Mouse (Mus musculus): ENCODE data around the gene Tcaf2. TPM values are rescaled to one million over a fixed set of nuclear protein-coding genes. Genes with fewer than 3 reads are reported as not detected.

Tcaf2 gene
- polyA plus RNA-seq, 1 experiment, result 0.49 TPM

DNA sequence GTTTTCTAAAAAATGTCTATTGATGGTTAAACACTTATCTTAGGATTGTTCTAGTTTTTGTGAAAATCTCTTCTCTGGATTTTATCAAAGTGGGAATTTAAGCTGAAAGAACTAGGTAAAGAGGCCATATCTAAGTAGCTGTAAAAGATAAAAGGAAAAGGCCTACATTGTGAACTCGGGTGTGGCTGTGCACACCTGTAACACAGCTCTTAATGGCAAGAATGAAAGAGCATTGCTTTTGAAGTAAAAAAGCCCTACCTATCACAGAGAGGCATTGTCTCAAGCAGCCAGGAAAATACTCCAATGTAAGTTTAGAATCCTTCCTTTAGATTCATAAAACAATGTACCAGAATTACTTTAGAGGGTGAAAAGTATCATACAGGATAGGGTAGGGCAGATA lies 26.7 kb upstream of the Tcaf2 start:
- WGBS, result 67% methylated on average over 1 of the region's 1 CpGs
- H3K27ac ChIP-seq (ENCODE audit: insufficient read depth, low read length), result no peak overlapping the region
- DNase-seq (ENCODE audit: low read depth in 1 of 2, low spot score in 2 of 2), result no peak

DNA sequence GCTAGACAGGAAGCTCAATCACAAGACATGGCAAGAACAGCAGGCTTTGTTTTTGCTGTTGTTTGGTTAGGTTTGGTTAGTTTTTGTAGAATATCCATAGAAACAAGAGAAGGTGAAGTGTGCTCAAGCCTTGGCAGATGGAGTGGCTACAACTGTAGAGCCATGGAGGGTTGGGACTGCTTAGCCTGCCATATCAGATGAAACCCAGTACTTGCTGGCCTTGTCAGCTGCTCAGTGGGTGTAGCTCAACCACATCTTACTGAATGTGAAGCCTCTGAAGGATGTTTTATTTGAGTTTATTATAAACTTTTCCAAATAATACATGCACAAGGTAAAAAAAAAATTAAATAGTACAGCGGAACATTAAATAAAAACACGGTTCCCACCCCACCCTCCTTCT lies 22.7 kb upstream of the Tcaf2 start:
- no peak overlapping the region for H3K27ac ChIP-seq (ENCODE audit: insufficient read depth, low read length)
- 84% methylated on average over 2 of the region's 2 CpGs for WGBS
- no peaks in the 10 kb centered on the region for H3K27me3 ChIP-seq (ENCODE audit: control insufficient read depth, insufficient read depth, low read length)
- no peaks in the 10 kb centered on the region for H3K36me3 ChIP-seq (ENCODE audit: control insufficient read depth, insufficient read depth, low read length)
- TF ChIP-seq CTCF (IDR thresholded peaks at IDR 0.05; ENCODE audit: extremely low read depth, insufficient read depth, insufficient read length, insufficient replicate concordance) (no peak), POLR2A (IDR thresholded peaks at IDR 0.05; ENCODE audit: low read depth, low read length) (no peak)
- H3K4me3 ChIP-seq (ENCODE audit: extremely low read depth, insufficient read depth, insufficient read length), result no peak overlapping the region
- H3K4me1 ChIP-seq (ENCODE audit: control insufficient read depth, insufficient read depth, insufficient read length), result no peaks in the 10 kb centered on the region
- no peak for DNase-seq (ENCODE audit: low read depth in 1 of 2, low spot score in 2 of 2)

More for the DNA sequence above, 26.7 kb upstream of the Tcaf2 start:
- Histone ChIP-seq H3K4me1 (ENCODE audit: control insufficient read depth, insufficient read depth, insufficient read length) (no peaks in the 10 kb centered on the region), H3K27me3 (ENCODE audit: control insufficient read depth, insufficient read depth, low read length) (no peaks in the 10 kb centered on the region), H3K4me3 (ENCODE audit: extremely low read depth, insufficient read depth, insufficient read length) (no peak overlapping the region), H3K36me3 (ENCODE audit: control insufficient read depth, insufficient read depth, low read length) (no peaks in the 10 kb centered on the region)
- TF ChIP-seq POLR2A (IDR thresholded peaks at IDR 0.05; ENCODE audit: low read depth, low read length) (no peak), CTCF (IDR thresholded peaks at IDR 0.05; ENCODE audit: extremely low read depth, insufficient read depth, insufficient read length, insufficient replicate concordance) (no peak)

DNA sequence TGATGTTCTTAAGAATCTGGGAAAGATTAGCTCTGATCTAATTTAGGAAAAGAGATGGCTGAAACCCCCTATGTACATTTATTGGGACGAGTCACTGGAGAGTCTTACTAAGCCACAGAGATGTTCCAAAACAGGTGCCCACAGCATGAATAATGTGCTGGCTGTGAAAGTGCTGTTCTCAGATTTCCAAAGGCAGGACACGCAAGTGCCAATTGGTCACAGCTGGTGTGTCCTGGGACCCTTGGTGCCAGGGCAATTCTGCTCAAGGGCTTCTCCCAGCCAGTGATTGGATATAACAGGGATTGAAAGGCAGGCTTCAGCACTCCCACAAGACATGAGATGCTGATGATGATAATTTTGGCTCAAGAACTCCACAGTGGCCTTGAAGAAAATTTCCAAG lies 16.7 kb upstream of the Tcaf2 start:
- Histone ChIP-seq H3K27me3 (ENCODE audit: control insufficient read depth, insufficient read depth, low read length) (no peaks in the 10 kb centered on the region), H3K36me3 (ENCODE audit: control insufficient read depth, insufficient read depth, low read length) (no peaks in the 10 kb centered on the region), H3K4me1 (ENCODE audit: control insufficient read depth, insufficient read depth, insufficient read length) (no peaks in the 10 kb centered on the region), H3K27ac (ENCODE audit: insufficient read depth, low read length) (no peak overlapping the region), H3K4me3 (ENCODE audit: extremely low read depth, insufficient read depth, insufficient read length) (no peak overlapping the region)
- TF ChIP-seq CTCF (IDR thresholded peaks at IDR 0.05; ENCODE audit: extremely low read depth, insufficient read depth, insufficient read length, insufficient replicate concordance) (no peak), POLR2A (IDR thresholded peaks at IDR 0.05; ENCODE audit: low read depth, low read length) (no peak)
- no peak for DNase-seq (ENCODE audit: low read depth in 1 of 2, low spot score in 2 of 2)
- WGBS, result 74% methylated on average over 2 of the region's 2 CpGs

DNA sequence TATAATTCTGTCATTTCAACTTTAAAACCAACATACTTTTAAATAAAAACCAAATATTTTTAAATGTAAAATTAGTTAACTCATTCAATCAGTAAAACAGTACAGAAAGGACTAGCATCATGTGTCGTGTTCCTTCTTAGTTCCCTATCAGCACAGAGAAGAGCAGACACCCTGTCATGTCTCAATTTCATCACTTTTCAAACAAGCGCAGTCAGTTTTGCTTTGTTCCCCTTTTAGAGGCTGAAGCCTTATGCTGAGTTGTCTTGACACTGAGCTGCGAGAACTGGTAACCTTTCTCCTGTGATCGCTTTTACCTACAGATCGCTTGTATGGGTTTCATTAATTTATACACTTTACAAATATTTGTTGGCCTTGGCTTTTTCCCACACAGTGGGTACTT lies 10.7 kb downstream of the Tcaf2 start:
- Histone ChIP-seq H3K27me3 (ENCODE audit: control insufficient read depth, insufficient read depth, low read length) (no peaks in the 10 kb centered on the region), H3K4me1 (ENCODE audit: control insufficient read depth, insufficient read depth, insufficient read length) (no peaks in the 10 kb centered on the region), H3K27ac (ENCODE audit: insufficient read depth, low read length) (no peak overlapping the region), H3K36me3 (ENCODE audit: control insufficient read depth, insufficient read depth, low read length) (no peaks in the 10 kb centered on the region), H3K4me3 (ENCODE audit: extremely low read depth, insufficient read depth, insufficient read length) (no peak overlapping the region)
- WGBS, result 75% methylated on average over 5 of the region's 5 CpGs
- no peak for DNase-seq (ENCODE audit: low read depth in 1 of 2, low spot score in 2 of 2)
- TF ChIP-seq POLR2A (IDR thresholded peaks at IDR 0.05; ENCODE audit: low read depth, low read length) (no peak), CTCF (IDR thresholded peaks at IDR 0.05; ENCODE audit: extremely low read depth, insufficient read depth, insufficient read length, insufficient replicate concordance) (no peak)

DNA sequence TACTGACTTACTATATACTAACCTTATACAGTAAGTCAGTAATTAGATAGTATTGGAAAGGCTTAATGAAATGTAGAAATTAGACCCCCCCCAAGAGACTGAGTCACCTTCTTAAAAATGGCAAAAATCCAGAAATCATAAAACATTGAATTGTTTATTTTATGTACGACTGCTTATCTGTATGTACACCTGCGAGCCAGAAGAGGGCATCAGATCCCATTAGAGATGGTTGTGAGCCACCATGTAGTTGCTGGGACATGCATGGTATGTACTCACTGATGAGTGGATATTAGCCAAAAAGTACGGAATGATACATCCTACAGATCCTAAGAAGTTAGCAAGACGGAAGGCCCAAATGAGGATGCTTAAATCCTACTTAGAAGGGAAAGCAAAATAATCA lies 13.7 kb downstream of the Tcaf2 start:
- 74% methylated on average over 4 of the region's 4 CpGs for WGBS
- no peak overlapping the region for H3K27ac ChIP-seq (ENCODE audit: insufficient read depth, low read length)
- H3K36me3 ChIP-seq (ENCODE audit: control insufficient read depth, insufficient read depth, low read length), result no peaks in the 10 kb centered on the region
- DNase-seq (ENCODE audit: low read depth in 1 of 2, low spot score in 2 of 2), result no peak
- no peaks in the 10 kb centered on the region for H3K4me1 ChIP-seq (ENCODE audit: control insufficient read depth, insufficient read depth, insufficient read length)
- H3K27me3 ChIP-seq (ENCODE audit: control insufficient read depth, insufficient read depth, low read length), result no peaks in the 10 kb centered on the region
- H3K4me3 ChIP-seq (ENCODE audit: extremely low read depth, insufficient read depth, insufficient read length), result no peak overlapping the region
- TF ChIP-seq CTCF (IDR thresholded peaks at IDR 0.05; ENCODE audit: extremely low read depth, insufficient read depth, insufficient read length, insufficient replicate concordance) (no peak), POLR2A (IDR thresholded peaks at IDR 0.05; ENCODE audit: low read depth, low read length) (no peak)

DNA sequence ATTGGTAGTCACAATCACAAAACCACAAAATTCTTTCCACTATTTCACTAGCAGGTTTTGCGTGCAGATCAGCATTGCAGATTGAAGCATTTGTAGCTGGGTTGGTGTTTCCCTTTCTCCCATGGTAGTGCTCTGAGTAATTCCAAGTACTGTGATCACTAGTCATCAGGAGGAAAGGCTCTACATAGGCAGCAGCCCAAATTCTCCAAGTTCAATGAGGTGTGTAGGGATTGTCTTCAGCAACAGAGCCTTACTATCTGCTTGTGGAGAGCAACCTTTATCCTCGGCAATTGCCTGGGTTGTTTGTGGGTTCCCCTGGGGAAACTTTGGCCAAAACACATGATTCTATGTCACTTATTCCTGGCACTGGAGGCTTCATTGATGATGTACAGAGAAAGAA lies 28.1 kb downstream of the Tcaf2 start:
- no peak for DNase-seq (ENCODE audit: low read depth in 1 of 2, low spot score in 2 of 2)
- TF ChIP-seq CTCF (IDR thresholded peaks at IDR 0.05; ENCODE audit: extremely low read depth, insufficient read depth, insufficient read length, insufficient replicate concordance), result no peak
- no peak for TF ChIP-seq POLR2A (IDR thresholded peaks at IDR 0.05; ENCODE audit: low read depth, low read length)
- WGBS, result 87% methylated on average over 2 of the region's 2 CpGs
- Histone ChIP-seq H3K36me3 (ENCODE audit: control insufficient read depth, insufficient read depth, low read length) (no peaks in the 10 kb centered on the region), H3K27me3 (ENCODE audit: control insufficient read depth, insufficient read depth, low read length) (no peaks in the 10 kb centered on the region), H3K4me1 (ENCODE audit: control insufficient read depth, insufficient read depth, insufficient read length) (no peaks in the 10 kb centered on the region), H3K27ac (ENCODE audit: insufficient read depth, low read length) (no peak overlapping the region), H3K4me3 (ENCODE audit: extremely low read depth, insufficient read depth, insufficient read length) (no peak overlapping the region)

DNA sequence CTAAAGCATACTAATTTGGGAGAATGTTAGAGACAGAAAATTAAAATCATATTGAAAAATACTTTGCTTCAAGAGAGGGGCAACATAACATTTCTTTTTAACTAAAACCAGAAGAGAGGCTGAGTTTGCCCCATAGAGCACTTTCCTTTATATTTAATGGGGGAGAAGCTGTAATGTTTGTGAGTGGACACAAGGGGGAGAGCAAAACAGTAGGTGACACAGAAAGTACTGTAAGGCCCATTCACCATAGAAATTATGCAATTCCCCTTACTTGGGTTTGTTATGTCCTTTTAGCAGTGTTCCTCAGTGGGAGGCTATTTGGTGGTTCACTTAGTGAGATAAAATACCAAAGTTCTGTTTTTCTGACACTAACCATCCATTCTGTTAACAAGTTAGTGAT lies 32.8 kb downstream of the Tcaf2 start:
- no peaks in the 10 kb centered on the region for H3K4me1 ChIP-seq (ENCODE audit: control insufficient read depth, insufficient read depth, insufficient read length)
- no peak overlapping the region for H3K27ac ChIP-seq (ENCODE audit: insufficient read depth, low read length)
- DNase-seq (ENCODE audit: low read depth in 1 of 2, low spot score in 2 of 2), result no peak
- TF ChIP-seq POLR2A (IDR thresholded peaks at IDR 0.05; ENCODE audit: low read depth, low read length), result no peak
- no peaks in the 10 kb centered on the region for H3K36me3 ChIP-seq (ENCODE audit: control insufficient read depth, insufficient read depth, low read length)
- H3K4me3 ChIP-seq (ENCODE audit: extremely low read depth, insufficient read depth, insufficient read length), result no peak overlapping the region
- H3K27me3 ChIP-seq (ENCODE audit: control insufficient read depth, insufficient read depth, low read length), result no peaks in the 10 kb centered on the region

Data from spleen, adult 2 months (tissue).